Mouse (Mus musculus) megakaryocyte-erythroid progenitor cell, adult 5-6 weeks (primary cell): ENCODE results near the gene Hoxd12. TPM values are rescaled to one million over a fixed set of nuclear protein-coding genes. Genes with fewer than 3 reads are reported as not detected.

Source experiments
- ATAC-seq: replicated peaks from 2 replicates; pipeline ENCODE4 v1.8.0; 2016; ENCODE audit warnings: mild to moderate bottlenecking, inconsistent platforms; ENCODE audit not compliant: severe bottlenecking, poor library complexity, low FRiP score, low TSS enrichment
- total RNA-seq, 2 experiments: library from RNA; stranded (forward) in 1 of 2; stranded (reverse) in 1 of 2; fragments of 200-1000, 215-1000 nt in 1 of 2; fragments of >200 nt in 1 of 2; fragmentation: Nextera tagmentation in 1 of 2; gene quantifications; 2 replicates each; pipeline ENCODE4 v1.2.3; 2014 to 2017

The Hoxd12 gene
- total RNA-seq (2014; fragmentation: Nextera tagmentation): not detected in 2 replicates
- total RNA-seq (2017): not detected in 2 replicates

GRCm38 (mm10) chr2:74674881-74675665 lies at the start of gene Hoxd12:
Gene Hoxd12 (plus strand): TSS chr2:74675013.
- ATAC-seq: no peak

GRCm38 (mm10) chr2:74635412-74635811 lies 39.4 kb upstream of the Hoxd12 start:
- ATAC-seq: no peak

- ATAC-seq: no peak
These were observed 32.4 kb upstream of the Hoxd12 start for GRCm38 (mm10) chr2:74642431-74642830.

GRCm38 (mm10) chr2:74645631-74646030 lies 29.2 kb upstream of the Hoxd12 start:
- ATAC-seq: no peak

- no peak for ATAC-seq
These were observed 27.5 kb upstream of the Hoxd12 start for GRCm38 (mm10) chr2:74647082-74647864.

GRCm38 (mm10) chr2:74652996-74653340 lies 21.8 kb upstream of the Hoxd12 start:
- ATAC-seq: no peak

- no peak for ATAC-seq
These were observed 20.9 kb upstream of the Hoxd12 start for GRCm38 (mm10) chr2:74653781-74654535.

GRCm38 (mm10) chr2:74654743-74655419 lies 19.9 kb upstream of the Hoxd12 start:
- ATAC-seq: no peak

- ATAC-seq: no peak
These were observed 19.4 kb upstream of the Hoxd12 start for GRCm38 (mm10) chr2:74655420-74655781.

GRCm38 (mm10) chr2:74655821-74656631 lies 18.8 kb upstream of the Hoxd12 start:
- no peak for ATAC-seq

- no peak for ATAC-seq
These were observed 18.2 kb upstream of the Hoxd12 start for GRCm38 (mm10) chr2:74656632-74657021.

- no peak for ATAC-seq
These were observed 17.4 kb upstream of the Hoxd12 start for GRCm38 (mm10) chr2:74657251-74658023.

- no peak for ATAC-seq
These were observed 16.7 kb upstream of the Hoxd12 start for GRCm38 (mm10) chr2:74658024-74658666.

GRCm38 (mm10) chr2:74658667-74659371 lies 16.0 kb upstream of the Hoxd12 start:
- no peak for ATAC-seq

GRCm38 (mm10) chr2:74659507-74660005 lies 15.3 kb upstream of the Hoxd12 start, which contains the start of gene Evx2:
Gene Evx2 (minus strand): TSS chr2:74659557.
- ATAC-seq: no peak

GRCm38 (mm10) chr2:74660421-74661375 lies 14.1 kb upstream of the Hoxd12 start:
- no peak for ATAC-seq
